Mouse (Mus musculus): Measurements from ENCODE around the gene Gm595.

The Gm595 gene

GRCm38 (mm10) chrX:48877613-48878012 lies at the start of gene Gm595:
Gm595 (minus strand) TSS chrX:48877713.
- DNase-seq (ENCODE audit: low spot score in 2 of 2): no peak

GRCm38 (mm10) chrX:48908421-48908820 lies 30.9 kb upstream of the Gm595 start:
- no peak for DNase-seq (ENCODE audit: low spot score in 2 of 2)

DNA sequence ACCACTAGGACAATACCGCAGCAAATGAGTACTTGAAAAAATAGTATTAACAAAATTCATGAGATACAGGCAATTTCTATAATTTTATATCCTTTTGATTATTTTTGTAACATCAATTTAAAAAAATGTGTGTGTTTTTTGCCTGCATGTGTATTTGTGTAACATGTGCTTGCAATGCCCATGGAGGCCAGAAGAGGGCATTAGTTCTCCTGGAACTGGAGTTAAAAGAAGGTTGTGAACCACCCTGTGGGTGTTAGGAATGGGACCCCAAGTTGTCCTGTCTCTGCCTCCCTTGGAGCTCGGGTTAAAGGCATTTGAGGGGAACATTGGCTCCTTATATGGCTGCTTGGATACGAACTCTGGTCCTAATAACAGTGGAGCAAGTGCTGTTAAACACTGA lies 26.2 kb upstream of the Gm595 start:
- no peak for DNase-seq (ENCODE audit: low spot score in 2 of 2)

- peak in 1 of 2 experiments; percentile 5 for DNase-seq (ENCODE audit: low spot score in 2 of 2)
These were observed 22.0 kb upstream of the Gm595 start for GRCm38 (mm10) chrX:48899555-48899954.

- no peak for DNase-seq (ENCODE audit: low spot score in 2 of 2)
These were observed 19.3 kb upstream of the Gm595 start for GRCm38 (mm10) chrX:48896803-48897202.

DNA sequence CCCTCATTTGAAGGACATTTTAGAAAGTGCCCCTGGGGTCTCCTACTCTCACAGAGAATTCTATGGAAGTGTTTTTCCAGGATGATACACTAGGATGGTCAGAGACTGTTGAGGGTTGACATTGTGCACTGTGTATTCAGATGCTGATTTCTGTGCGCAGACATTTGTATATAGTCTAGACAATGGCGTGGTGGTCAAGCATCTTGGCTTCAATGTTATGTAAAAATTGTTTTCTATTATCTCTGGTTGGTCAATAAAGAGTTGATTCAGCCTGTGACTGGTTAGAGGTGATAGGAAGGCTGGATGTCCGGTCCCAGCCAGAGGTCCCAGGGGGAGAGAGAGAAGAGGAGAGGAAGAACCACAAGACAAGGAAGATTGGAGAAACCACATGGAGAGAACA lies 16.4 kb upstream of the Gm595 start:
- DNase-seq (ENCODE audit: low spot score in 2 of 2): no peak

DNA sequence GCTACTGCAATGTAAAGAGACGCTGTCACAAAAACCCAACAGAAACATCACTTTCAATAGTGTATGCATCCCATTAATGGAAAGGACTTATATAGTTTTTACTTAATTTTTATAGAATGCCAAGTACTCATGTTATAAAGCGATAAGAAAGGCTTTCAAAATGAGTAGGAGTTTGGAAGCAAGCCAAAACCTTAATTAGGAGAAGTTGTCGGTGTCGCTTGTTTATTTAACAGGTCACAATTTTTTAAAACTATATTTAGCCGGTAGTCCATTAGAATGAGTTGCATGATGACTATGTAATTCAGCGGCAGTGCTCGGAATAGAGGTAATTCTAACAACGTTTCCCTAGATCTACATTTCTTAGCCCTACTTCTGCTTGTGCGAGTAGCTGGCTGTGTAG lies 12.7 kb upstream of the Gm595 start:
- DNase-seq (ENCODE audit: low spot score in 2 of 2): no peak

DNA sequence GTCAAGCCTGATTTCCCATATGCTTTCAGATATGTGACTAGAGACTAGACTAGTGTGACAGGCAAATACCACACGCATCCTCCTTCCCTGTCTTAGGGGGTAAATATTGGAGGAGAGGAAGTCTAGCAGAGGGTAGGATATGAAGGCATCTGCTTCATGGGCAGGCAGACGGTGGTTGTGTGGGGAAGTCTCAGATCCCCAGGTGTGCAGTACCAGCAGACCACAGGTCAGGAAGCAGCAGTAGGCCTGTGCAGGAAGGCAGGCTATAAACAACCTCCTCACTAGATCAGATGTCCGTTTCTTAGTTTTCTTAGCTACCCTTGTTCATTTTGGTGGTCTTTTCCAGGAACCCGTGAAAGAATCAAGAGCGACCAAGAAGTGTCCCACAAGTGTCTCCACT lies 7.1 kb upstream of the Gm595 start:
- DNase-seq (ENCODE audit: low spot score in 2 of 2): peak in 1 of 2 experiments; percentile 2
